Mouse (Mus musculus) MEL (cell line): Measurements from ENCODE around the gene Tdp1.

Experiments
- BHLHE40 ChIP-seq: IDR thresholded peaks from 2 replicates; pipeline ENCODE4 v1.6.1; 2012; ENCODE audit warnings: low read depth, mild to moderate bottlenecking, inconsistent platforms, low read length, improper control_type of control experiment, borderline replicate concordance
- CHD1 ChIP-seq: IDR thresholded peaks from 2 replicates; pipeline ENCODE4 v1.6.1; 2012; ENCODE audit warnings: low read depth, mild to moderate bottlenecking, inconsistent platforms, low read length, improper control_type of control experiment
- CHD2 ChIP-seq: IDR thresholded peaks from 2 replicates; pipeline ENCODE4 v1.6.1; 2011; ENCODE audit warnings: low read length, improper control_type of control experiment
- CTCF ChIP-seq, 3 experiments: IDR thresholded peaks in 2 of 3; conservative IDR thresholded peaks in 1 of 3; 2 replicates each; pipeline ENCODE4 v1.5.1; 2011 to 2012; ENCODE audit warnings: low read length in 3 of 3, low read depth in 2 of 3, mild to moderate bottlenecking in 2 of 3, improper control_type of control experiment in 1 of 3, inconsistent platforms in 1 of 3, mixed read lengths in 1 of 3, moderate library complexity in 1 of 3; ENCODE audit not compliant: control insufficient read depth in 1 of 3, insufficient read depth in 1 of 3, poor library complexity in 1 of 3, severe bottlenecking in 1 of 3
- E2F4 ChIP-seq: IDR thresholded peaks from 2 replicates; pipeline ENCODE4 v1.6.1; 2011; ENCODE audit warnings: low read depth, low read length, improper control_type of control experiment, borderline replicate concordance
- JUND ChIP-seq: IDR thresholded peaks from 2 replicates; pipeline ENCODE4 v1.6.1; 2011; ENCODE audit warnings: low read depth, mild to moderate bottlenecking, improper control_type of control experiment, low read length
- MAFK ChIP-seq: IDR thresholded peaks from 2 replicates; pipeline ENCODE4 v1.6.1; 2011; ENCODE audit warnings: low read depth, mild to moderate bottlenecking, low read length, improper control_type of control experiment, borderline replicate concordance
- MAX ChIP-seq: IDR thresholded peaks from 2 replicates; pipeline ENCODE4 v1.6.1; 2011; ENCODE audit warnings: low read length, improper control_type of control experiment
- POLR2A ChIP-seq, 2 experiments: IDR thresholded peaks; 2 replicates each; pipeline ENCODE4 v1.6.1; 2011 to 2012; ENCODE audit warnings: low read length in 2 of 2, mild to moderate bottlenecking in 2 of 2, control low read depth in 1 of 2, improper control_type of control experiment in 1 of 2, low read depth in 1 of 2, moderate library complexity in 1 of 2; ENCODE audit not compliant: control insufficient read depth in 1 of 2, insufficient read depth in 1 of 2, poor library complexity in 1 of 2
- TAL1 ChIP-seq: IDR thresholded peaks from 2 replicates; pipeline ENCODE4 v1.6.1; 2012; ENCODE audit warnings: mild to moderate bottlenecking, inconsistent platforms, low read length, moderate library complexity, mixed read lengths
- ZNF384 ChIP-seq: IDR thresholded peaks from 2 replicates; pipeline ENCODE4 v1.6.1; 2012; ENCODE audit warnings: low read depth, mild to moderate bottlenecking, inconsistent platforms, low read length, improper control_type of control experiment

DNA sequence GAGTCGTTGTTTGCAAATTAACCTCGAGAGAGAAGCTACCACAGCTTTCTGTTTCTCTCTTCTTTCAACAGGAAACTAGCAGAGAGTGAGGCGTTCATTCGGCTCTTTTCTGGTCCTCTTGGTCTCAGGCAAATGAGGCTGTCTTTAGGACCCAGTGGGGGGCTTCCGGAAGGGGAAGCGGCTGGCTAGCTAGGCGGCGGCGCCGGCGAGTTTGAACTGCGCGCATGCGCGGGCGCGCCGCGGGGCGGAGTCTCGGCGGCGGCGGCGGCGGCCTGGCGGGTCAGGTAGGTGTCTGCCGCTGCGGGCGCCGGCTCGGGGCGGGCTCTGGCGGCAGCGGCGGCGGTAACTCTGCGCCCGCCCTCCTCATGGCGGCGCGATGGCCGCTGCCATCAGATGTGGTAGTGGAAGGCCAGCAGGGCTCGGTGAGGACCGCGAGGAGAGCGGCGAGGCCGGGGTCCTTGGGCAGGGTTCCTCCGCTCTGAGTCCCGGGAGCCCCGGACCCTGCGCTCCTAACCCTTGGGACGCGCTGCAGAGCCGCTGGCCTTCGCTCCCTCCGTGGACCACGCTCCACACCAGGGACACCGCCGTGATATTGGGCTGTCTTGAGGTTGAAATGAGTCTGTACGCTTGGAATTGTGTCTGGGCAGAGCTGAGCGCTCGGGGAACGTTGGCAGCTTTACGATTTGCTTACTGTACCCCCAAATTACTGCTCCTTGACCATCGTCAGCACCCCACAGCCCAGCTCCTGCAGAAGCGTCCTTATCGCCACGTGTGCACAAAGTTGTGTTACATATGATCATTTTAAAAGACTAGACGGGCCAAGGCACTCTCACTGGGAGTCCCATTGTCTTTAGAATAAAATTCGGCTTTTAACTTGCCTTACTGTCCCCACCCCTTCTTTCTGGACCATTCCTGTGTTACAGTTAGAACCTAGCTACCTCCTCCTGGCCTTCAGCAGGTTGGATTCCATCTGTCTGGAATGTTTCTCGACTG lies at the start of gene Tdp1, which contains the start of gene Efcab11:
- TF ChIP-seq BHLHE40 (no peak), CHD1 (no peak), JUND (no peak), MAX (peak; percentile 85), CTCF (IDR thresholded peaks at IDR 0.05 in 2 of 3, conservative IDR thresholded peaks at IDR 0.05 in 1 of 3; ENCODE audit: control insufficient read depth in 1 of 3, insufficient read depth in 1 of 3, low read depth in 2 of 3, low read length in 3 of 3, poor library complexity in 1 of 3, severe bottlenecking in 1 of 3) (no peak), TAL1 (no peak), POLR2A (IDR thresholded peaks at IDR 0.05; ENCODE audit: control insufficient read depth in 1 of 2, insufficient read depth in 1 of 2, low read depth in 1 of 2, low read length in 2 of 2, poor library complexity in 1 of 2) (peak; percentile 80 to 98), CHD2 (no peak), ZNF384 (no peak), MAFK (no peak), E2F4 (0 out of 2 replicates have a peak, but pooled peaks have one; percentile 52)
